Mouse (Mus musculus): ENCODE results near the gene Ugt2b36. TPM values are rescaled to one million over a fixed set of nuclear protein-coding genes. Genes with fewer than 3 reads are reported as not detected.
"Not testable (repeated sequence)": the region's sequence is repeated elsewhere in the genome, so short reads cannot be mapped to it uniquely, and the experiment has no call there.

The Ugt2b36 gene
- polyA plus RNA-seq (2016; fragmentation: Nextera tagmentation; extraction: Ambion mirVana) = not detected in 2 replicates

GRCm38 (mm10) chr5:87092346-87093027, at the start of gene Ugt2b36:
TSS of gene Ugt2b36 (minus strand) at chr5:87092555.
- H3K4me3 ChIP-seq = no peak within 1 kb of the TSS
- H3K27ac ChIP-seq = no peak within 1 kb of the TSS
- no peaks in the 10 kb centered on the region for H3K36me3 ChIP-seq
- no peak for DNase-seq (ENCODE audit: low spot score)
- WGBS = 93% methylated on average over 1 of the region's 1 CpGs
- H3K27me3 ChIP-seq (ENCODE audit: insufficient read depth, poor library complexity, severe bottlenecking) = no peaks in the 10 kb centered on the region
- no peaks in the 10 kb centered on the region for H3K4me1 ChIP-seq (replicated peaks)
- H3K9me3 ChIP-seq = no peaks in the 10 kb centered on the region

- WGBS = 96% methylated on average over 2 of the region's 2 CpGs
- H3K27me3 ChIP-seq (ENCODE audit: insufficient read depth, poor library complexity, severe bottlenecking); DNase-seq (ENCODE audit: low spot score); H3K4me1 ChIP-seq (replicated peaks); H3K9me3 ChIP-seq; H3K27ac ChIP-seq; H3K4me3 ChIP-seq; H3K36me3 ChIP-seq: not testable (repeated sequence)
These were observed 47.8 kb upstream of the Ugt2b36 start, which contains the start of gene Ugt2b5 for GRCm38 (mm10) chr5:87140196-87140595. TSS of gene Ugt2b5 (minus strand) at chr5:87140318.

GRCm38 (mm10) chr5:87103697-87104096, 11.3 kb upstream of the Ugt2b36 start:
- 94% methylated on average over 1 of the region's 1 CpGs for WGBS

GRCm38 (mm10) chr5:87091111-87091510, 1.2 kb downstream of the Ugt2b36 start:
- H3K27ac ChIP-seq = no peak overlapping the region
- H3K4me1 ChIP-seq (replicated peaks) = no peaks in the 10 kb centered on the region
- no peaks in the 10 kb centered on the region for H3K27me3 ChIP-seq (ENCODE audit: insufficient read depth, poor library complexity, severe bottlenecking)
- no peaks in the 10 kb centered on the region for H3K36me3 ChIP-seq
- no peak overlapping the region for H3K4me3 ChIP-seq
- no peak for DNase-seq (ENCODE audit: low spot score)
- H3K9me3 ChIP-seq = no peaks in the 10 kb centered on the region

More at GRCm38 (mm10) chr5:87103697-87104096, 11.3 kb upstream of the Ugt2b36 start:
- not testable (repeated sequence) for DNase-seq (ENCODE audit: low spot score); H3K4me1 ChIP-seq (replicated peaks); H3K9me3 ChIP-seq; H3K36me3 ChIP-seq; H3K27me3 ChIP-seq (ENCODE audit: insufficient read depth, poor library complexity, severe bottlenecking); H3K4me3 ChIP-seq; H3K27ac ChIP-seq

DNA sequence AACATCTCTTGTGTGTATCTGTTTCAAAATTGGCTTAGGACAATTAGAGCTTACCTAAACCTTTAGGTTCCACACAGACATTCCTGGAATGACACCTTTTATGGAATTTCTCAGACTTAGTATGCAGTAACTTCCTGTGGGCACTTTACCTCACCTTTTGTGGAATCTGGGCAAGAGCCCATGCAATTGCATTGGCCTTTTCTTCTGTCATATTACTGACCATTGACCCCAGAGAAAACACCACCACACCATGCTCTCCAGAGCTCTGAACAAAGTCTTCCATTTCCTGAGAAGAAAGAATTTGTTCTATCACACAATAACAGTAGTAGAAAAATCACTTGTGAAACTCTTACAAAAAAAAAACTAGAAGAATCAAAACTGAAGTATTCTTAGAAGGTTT, 3.1 kb downstream of the Ugt2b36 start:
- no peak overlapping the region for H3K27ac ChIP-seq
- no peak overlapping the region for H3K4me3 ChIP-seq
- H3K27me3 ChIP-seq (ENCODE audit: insufficient read depth, poor library complexity, severe bottlenecking) = no peaks in the 10 kb centered on the region
- H3K4me1 ChIP-seq (replicated peaks) = no peaks in the 10 kb centered on the region
- no peaks in the 10 kb centered on the region for H3K9me3 ChIP-seq
- no peaks in the 10 kb centered on the region for H3K36me3 ChIP-seq
- no peak for DNase-seq (ENCODE audit: low spot score)

GRCm38 (mm10) chr5:87086269-87086668, 6.1 kb downstream of the Ugt2b36 start:
- Histone ChIP-seq H3K4me3 (no peak overlapping the region), H3K9me3 (no peaks in the 10 kb centered on the region), H3K4me1 (replicated peaks) (no peaks in the 10 kb centered on the region), H3K36me3 (no peaks in the 10 kb centered on the region), H3K27ac (no peak overlapping the region), H3K27me3 (ENCODE audit: insufficient read depth, poor library complexity, severe bottlenecking) (no peaks in the 10 kb centered on the region)
- no peak for DNase-seq (ENCODE audit: low spot score)
- 85% methylated on average over 3 of the region's 3 CpGs for WGBS

DNA sequence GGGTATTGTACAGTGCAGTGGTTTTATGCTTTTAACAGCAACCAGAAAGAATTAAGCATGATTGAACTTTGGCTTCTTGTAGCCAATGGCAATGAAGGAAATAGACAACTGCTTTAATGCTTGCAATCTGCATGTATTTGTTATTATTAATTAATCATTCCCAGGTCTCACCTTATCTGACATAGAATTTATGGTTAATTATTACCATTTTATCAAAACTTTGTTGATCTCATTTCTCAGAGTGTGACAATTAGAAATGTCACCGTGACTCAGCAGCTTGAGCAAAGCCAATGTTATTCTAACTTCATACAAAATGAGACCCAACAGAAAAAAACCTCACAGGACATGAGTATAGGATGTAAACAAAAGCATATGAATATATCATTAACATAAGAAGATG, 61.7 kb downstream of the Ugt2b36 start:
- 85% methylated on average over 1 of the region's 1 CpGs for WGBS
- H3K36me3 ChIP-seq = no peaks in the 10 kb centered on the region
- H3K4me1 ChIP-seq (replicated peaks) = no peaks in the 10 kb centered on the region
- no peak overlapping the region for H3K27ac ChIP-seq
- no peak for DNase-seq (ENCODE audit: low spot score)
- no peak overlapping the region for H3K4me3 ChIP-seq
- H3K9me3 ChIP-seq = no peaks in the 10 kb centered on the region
- H3K27me3 ChIP-seq (ENCODE audit: insufficient read depth, poor library complexity, severe bottlenecking) = no peaks in the 10 kb centered on the region

GRCm38 (mm10) chr5:87027359-87027758, 65.0 kb downstream of the Ugt2b36 start:
- Histone ChIP-seq H3K9me3 (no peaks in the 10 kb centered on the region), H3K36me3 (no peaks in the 10 kb centered on the region), H3K27ac (no peak overlapping the region), H3K4me1 (replicated peaks) (no peaks in the 10 kb centered on the region), H3K27me3 (ENCODE audit: insufficient read depth, poor library complexity, severe bottlenecking) (no peaks in the 10 kb centered on the region), H3K4me3 (no peak overlapping the region)
- WGBS = 90% methylated on average over 3 of the region's 3 CpGs
- DNase-seq (ENCODE audit: low spot score) = no peak

Other genes with a start within 250 kb of the Ugt2b36 start
- gene Ugt2b34, start 185.6 kb downstream of the Ugt2b36 start, polyA plus RNA-seq (2016; fragmentation: Nextera tagmentation; extraction: Ambion mirVana) = not detected in 2 replicates
- not detected in 2 replicates for gene Ugt2b1, start 166.0 kb downstream of the Ugt2b36 start, polyA plus RNA-seq (2016; fragmentation: Nextera tagmentation; extraction: Ambion mirVana)
- gene Ugt2b35, start 91.7 kb downstream of the Ugt2b36 start, polyA plus RNA-seq (2016; fragmentation: Nextera tagmentation; extraction: Ambion mirVana) = not detected in 2 replicates
- gene Ugt2b5, start 47.8 kb upstream of the Ugt2b36 start, polyA plus RNA-seq (2016; fragmentation: Nextera tagmentation; extraction: Ambion mirVana) = 0.08 TPM in 1 of 2 replicates, not detected in the other
- gene Ugt2b37, start 162.2 kb upstream of the Ugt2b36 start, polyA plus RNA-seq (2016; fragmentation: Nextera tagmentation; extraction: Ambion mirVana) = not detected in 2 replicates
- gene Ugt2a3, start 244.6 kb upstream of the Ugt2b36 start, polyA plus RNA-seq (2016; fragmentation: Nextera tagmentation; extraction: Ambion mirVana) = not detected in 2 replicates